Mouse (Mus musculus): Measurements from ENCODE around the gene Fbxo10. TPM values are rescaled to one million over a fixed set of nuclear protein-coding genes. Genes with fewer than 3 reads are reported as not detected.
"Not testable (repeated sequence)": the region's sequence is repeated elsewhere in the genome, so short reads cannot be mapped to it uniquely, and the experiment has no call there.

The Fbxo10 gene
- total and polyA plus RNA-seq, 3 experiments, result 9.4 to 16.7 (median 10.2) TPM

GRCm38 (mm10) chr4:45000001-45000400 is 84.4 kb downstream of the Fbxo10 start:
- no peaks in the 10 kb centered on the region for H3K4me1 ChIP-seq (ENCODE audit: control insufficient read depth, insufficient read depth, low read length)
- intact Hi-C loops (cut with DNase I), result no loop called here

GRCm38 (mm10) chr4:44998071-44998470 is 86.3 kb downstream of the Fbxo10 start:
- H3K27ac ChIP-seq, result no peak overlapping the region
- WGBS, result 78% methylated on average over 3 of the region's 3 CpGs
- H3K27me3 ChIP-seq (ENCODE audit: control insufficient read depth, insufficient read depth, low read length), result no peaks in the 10 kb centered on the region
- no peak overlapping the region for H3K4me3 ChIP-seq
- no peaks in the 10 kb centered on the region for H3K79me2 ChIP-seq (replicated peaks; ENCODE audit: control insufficient read depth, insufficient read depth, low read length)
- intact Hi-C loops (cut with DNase I), result no loop called here
- H3K4me1 ChIP-seq (ENCODE audit: control insufficient read depth, insufficient read depth, low read length), result no peaks in the 10 kb centered on the region
- DNase-seq, result no peak
- TF ChIP-seq CTCF (IDR thresholded peaks at IDR 0.05), result no peak
- no peak for TF ChIP-seq EP300 (IDR thresholded peaks at IDR 0.05; ENCODE audit: insufficient read depth, low read depth, low read length)
- no peaks in the 10 kb centered on the region for H3K36me3 ChIP-seq (ENCODE audit: control insufficient read depth, insufficient read depth, low read length)
- no peak overlapping the region for H3K9ac ChIP-seq (ENCODE audit: low read depth, low read length)

More at GRCm38 (mm10) chr4:45000001-45000400, 84.4 kb downstream of the Fbxo10 start:
- Histone ChIP-seq H3K36me3 (ENCODE audit: control insufficient read depth, insufficient read depth, low read length) (no peaks in the 10 kb centered on the region), H3K27me3 (ENCODE audit: control insufficient read depth, insufficient read depth, low read length) (no peaks in the 10 kb centered on the region), H3K9ac (ENCODE audit: low read depth, low read length) (no peak overlapping the region), H3K4me3 (no peak overlapping the region), H3K79me2 (replicated peaks; ENCODE audit: control insufficient read depth, insufficient read depth, low read length) (no peaks in the 10 kb centered on the region), H3K27ac (no peak overlapping the region)
- DNase-seq, result no peak
- 75% methylated on average over 6 of the region's 6 CpGs for WGBS
- TF ChIP-seq EP300 (IDR thresholded peaks at IDR 0.05; ENCODE audit: insufficient read depth, low read depth, low read length) (no peak), CTCF (IDR thresholded peaks at IDR 0.05) (no peak), POLR2A (IDR thresholded peaks at IDR 0.05; ENCODE audit: insufficient read depth, low read depth, low read length) (no peak)

- no peak overlapping the region for H3K9ac ChIP-seq (ENCODE audit: low read depth, low read length)
- H3K27ac ChIP-seq, result no peak overlapping the region
- H3K4me3 ChIP-seq, result no peak overlapping the region
- no peaks in the 10 kb centered on the region for H3K27me3 ChIP-seq (ENCODE audit: control insufficient read depth, insufficient read depth, low read length)
- H3K4me1 ChIP-seq (ENCODE audit: control insufficient read depth, insufficient read depth, low read length), result no peaks in the 10 kb centered on the region
- no peaks in the 10 kb centered on the region for H3K79me2 ChIP-seq (replicated peaks; ENCODE audit: control insufficient read depth, insufficient read depth, low read length)
- DNase-seq, result no peak
- H3K36me3 ChIP-seq (ENCODE audit: control insufficient read depth, insufficient read depth, low read length), result no peaks in the 10 kb centered on the region
- WGBS, result 87% methylated on average over 18 of the region's 18 CpGs
- intact Hi-C loops (cut with DNase I), result no loop called here
- TF ChIP-seq POLR2A (IDR thresholded peaks at IDR 0.05; ENCODE audit: insufficient read depth, low read depth, low read length) (no peak), CTCF (IDR thresholded peaks at IDR 0.05) (no peak), EP300 (IDR thresholded peaks at IDR 0.05; ENCODE audit: insufficient read depth, low read depth, low read length) (no peak)
Measured at GRCm38 (mm10) chr4:44994776-44995175, 89.6 kb downstream of the Fbxo10 start.

GRCm38 (mm10) chr4:44993847-44994246 is 90.6 kb downstream of the Fbxo10 start:
- Histone ChIP-seq H3K4me3 (no peak overlapping the region), H3K79me2 (replicated peaks; ENCODE audit: control insufficient read depth, insufficient read depth, low read length) (no peaks in the 10 kb centered on the region), H3K36me3 (ENCODE audit: control insufficient read depth, insufficient read depth, low read length) (no peaks in the 10 kb centered on the region), H3K27ac (no peak overlapping the region), H3K9ac (ENCODE audit: low read depth, low read length) (no peak overlapping the region), H3K4me1 (ENCODE audit: control insufficient read depth, insufficient read depth, low read length) (no peaks in the 10 kb centered on the region), H3K27me3 (ENCODE audit: control insufficient read depth, insufficient read depth, low read length) (no peaks in the 10 kb centered on the region)
- intact Hi-C loops (cut with DNase I), result no loop called here
- no peak for DNase-seq
- 88% methylated on average over 9 of the region's 9 CpGs for WGBS
- no peak for TF ChIP-seq POLR2A (IDR thresholded peaks at IDR 0.05; ENCODE audit: insufficient read depth, low read depth, low read length)
- TF ChIP-seq CTCF (IDR thresholded peaks at IDR 0.05), result no peak
- no peak for TF ChIP-seq EP300 (IDR thresholded peaks at IDR 0.05; ENCODE audit: insufficient read depth, low read depth, low read length)

- intact Hi-C loops (cut with DNase I); DNase-seq; H3K79me2 ChIP-seq (replicated peaks; ENCODE audit: control insufficient read depth, insufficient read depth, low read length); H3K36me3 ChIP-seq (ENCODE audit: control insufficient read depth, insufficient read depth, low read length); H3K4me3 ChIP-seq; H3K4me1 ChIP-seq (ENCODE audit: control insufficient read depth, insufficient read depth, low read length); H3K27me3 ChIP-seq (ENCODE audit: control insufficient read depth, insufficient read depth, low read length); H3K27ac ChIP-seq; H3K9ac ChIP-seq (ENCODE audit: low read depth, low read length): not testable (repeated sequence)
- 88% methylated on average over 14 of the region's 14 CpGs for WGBS
Measured at GRCm38 (mm10) chr4:44993179-44993578, 91.2 kb downstream of the Fbxo10 start.

GRCm38 (mm10) chr4:44992330-44992729 is 92.1 kb downstream of the Fbxo10 start:
- H3K27ac ChIP-seq; H3K9ac ChIP-seq (ENCODE audit: low read depth, low read length); H3K27me3 ChIP-seq (ENCODE audit: control insufficient read depth, insufficient read depth, low read length); intact Hi-C loops (cut with DNase I); H3K4me3 ChIP-seq; DNase-seq; H3K79me2 ChIP-seq (replicated peaks; ENCODE audit: control insufficient read depth, insufficient read depth, low read length); H3K4me1 ChIP-seq (ENCODE audit: control insufficient read depth, insufficient read depth, low read length); H3K36me3 ChIP-seq (ENCODE audit: control insufficient read depth, insufficient read depth, low read length): not testable (repeated sequence)
- WGBS, result 86% methylated on average over 11 of the region's 11 CpGs

- Histone ChIP-seq H3K4me3 (no peak overlapping the region), H3K79me2 (replicated peaks; ENCODE audit: control insufficient read depth, insufficient read depth, low read length) (no peaks in the 10 kb centered on the region), H3K27ac (no peak overlapping the region), H3K27me3 (ENCODE audit: control insufficient read depth, insufficient read depth, low read length) (no peaks in the 10 kb centered on the region), H3K36me3 (ENCODE audit: control insufficient read depth, insufficient read depth, low read length) (no peaks in the 10 kb centered on the region), H3K4me1 (ENCODE audit: control insufficient read depth, insufficient read depth, low read length) (no peaks in the 10 kb centered on the region), H3K9ac (ENCODE audit: low read depth, low read length) (no peak overlapping the region)
- intact Hi-C loops (cut with DNase I), result no loop called here
- WGBS, result 94% methylated on average over 5 of the region's 5 CpGs
- no peak for DNase-seq
- TF ChIP-seq EP300 (IDR thresholded peaks at IDR 0.05; ENCODE audit: insufficient read depth, low read depth, low read length), result no peak
- no peak for TF ChIP-seq POLR2A (IDR thresholded peaks at IDR 0.05; ENCODE audit: insufficient read depth, low read depth, low read length)
Measured at GRCm38 (mm10) chr4:44990560-44990959, 93.8 kb downstream of the Fbxo10 start.

Other genes starting within 250 kb of the Fbxo10 start
- 10 to 100 TPM; 32.2 to 38.4 TPM for gene Grhpr, start 103.2 kb downstream of the Fbxo10 start, total RNA-seq (2021)
- 60.7 and 66.6 TPM in 2 replicates for gene Grhpr, start 103.2 kb downstream of the Fbxo10 start, polyA plus RNA-seq (2012; rRNA removed)
- 1 to 10 TPM; 3.8 to 5.4 TPM for gene Zbtb5, start 72.2 kb downstream of the Fbxo10 start, total RNA-seq (2021)
- gene Zbtb5, start 72.2 kb downstream of the Fbxo10 start, polyA plus RNA-seq (2012; rRNA removed), result 5.8 and 6.6 TPM in 2 replicates
- gene Polr1e, start 66.0 kb downstream of the Fbxo10 start, total RNA-seq (2021), result 10 to 100 TPM; 19.4 to 20.0 TPM
- gene Polr1e, start 66.0 kb downstream of the Fbxo10 start, polyA plus RNA-seq (2012; rRNA removed), result 12.6 and 18.2 TPM in 2 replicates
- 100 to 1,000 TPM; 213 to 237 TPM for gene Tomm5, start 23.5 kb upstream of the Fbxo10 start, total RNA-seq (2021)
- gene Tomm5, start 23.5 kb upstream of the Fbxo10 start, polyA plus RNA-seq (2012; rRNA removed), result 205 and 285 TPM in 2 replicates
- under 1 TPM; 0.34 to 0.55 TPM for gene Frmpd1, start 100.3 kb upstream of the Fbxo10 start, total RNA-seq (2021)
- 0.41 and 0.47 TPM in 2 replicates for gene Frmpd1, start 100.3 kb upstream of the Fbxo10 start, polyA plus RNA-seq (2012; rRNA removed)
- gene Trmt10b, start 212.5 kb upstream of the Fbxo10 start, total RNA-seq (2021), result 1 to 10 TPM; 4.1 to 4.3 TPM
- 2.7 and 3.2 TPM in 2 replicates for gene Trmt10b, start 212.5 kb upstream of the Fbxo10 start, polyA plus RNA-seq (2012; rRNA removed)